Mouse (Mus musculus) ovary, postnatal 10 days (tissue): Measurements from ENCODE around the gene Ankfn1.

ENCODE experiments used
- DNase-seq: peaks from one replicate; pipeline ENCODE4 v3.0.0; 2022; ENCODE audit warnings: low spot score

Ankfn1 gene

DNA sequence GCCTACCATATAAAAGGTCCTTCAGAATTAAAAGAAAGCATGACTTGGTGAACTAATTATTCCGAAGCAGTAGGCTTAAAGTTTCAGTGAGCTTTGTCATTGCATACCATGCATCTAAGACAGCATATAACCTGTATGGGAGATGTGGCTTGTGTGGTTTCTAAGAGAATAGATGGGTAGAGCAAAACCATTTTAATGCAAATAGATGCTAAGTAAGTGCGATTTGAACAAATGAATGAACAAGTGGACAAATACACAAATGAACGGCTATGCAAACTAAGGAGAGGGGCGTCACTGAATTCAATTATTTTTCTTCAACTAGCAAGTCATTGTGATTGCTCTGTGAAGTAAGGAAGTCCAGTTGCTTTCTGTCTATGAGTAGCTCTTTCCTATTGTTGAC is 198.3 kb downstream of the Ankfn1 start:
- no peak for DNase-seq

GRCm38 (mm10) chr11:89574269-89574838 is 203.1 kb downstream of the Ankfn1 start:
- no peak for DNase-seq

- DNase-seq = no peak
These were observed 207.9 kb downstream of the Ankfn1 start for GRCm38 (mm10) chr11:89569391-89570145.

- DNase-seq = no peak
These were observed 209.2 kb downstream of the Ankfn1 start for GRCm38 (mm10) chr11:89568246-89568645.

GRCm38 (mm10) chr11:89551441-89551840 is 226.0 kb downstream of the Ankfn1 start:
- DNase-seq = no peak

GRCm38 (mm10) chr11:89550921-89551320 is 226.5 kb downstream of the Ankfn1 start:
- no peak for DNase-seq

DNA sequence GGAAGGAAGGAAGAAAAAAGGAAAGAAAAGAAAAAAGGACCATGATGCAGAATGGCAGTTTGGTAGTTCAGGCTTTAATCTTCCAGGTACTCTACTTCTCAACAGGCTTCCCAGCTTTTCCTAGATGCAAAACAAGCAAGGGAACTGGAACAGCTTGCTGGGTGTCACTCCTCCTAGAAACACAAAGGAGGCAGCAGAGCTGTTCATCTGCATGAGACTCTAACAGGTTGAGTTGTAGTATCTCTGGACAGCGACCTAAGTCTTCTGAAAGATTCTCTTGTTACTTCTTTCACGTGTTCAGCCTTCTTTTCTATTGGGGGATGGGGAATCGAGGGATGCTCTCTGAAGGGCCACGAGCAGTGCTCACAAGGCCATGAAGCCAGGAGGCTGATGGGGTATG is 228.7 kb downstream of the Ankfn1 start:
- no peak for DNase-seq

DNA sequence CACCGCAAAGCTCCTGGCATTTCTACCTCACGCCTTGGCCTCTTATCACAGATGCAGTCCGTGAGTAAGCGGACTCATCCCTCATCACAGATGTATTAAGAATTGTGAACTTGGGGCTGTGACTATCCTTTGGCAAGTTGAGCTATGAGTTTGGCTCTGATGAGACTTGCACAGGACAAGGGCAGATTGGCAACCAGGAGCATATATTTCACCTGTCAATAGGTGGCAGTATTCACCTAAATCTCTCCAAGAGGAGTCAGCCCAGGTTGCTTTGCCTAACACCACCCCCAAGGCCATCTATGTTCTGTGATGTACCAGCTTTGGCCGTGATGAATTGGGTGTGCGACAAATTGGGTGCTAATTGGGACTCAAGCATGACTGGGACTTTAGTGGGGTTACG is 231.3 kb downstream of the Ankfn1 start:
- no peak for DNase-seq

DNA sequence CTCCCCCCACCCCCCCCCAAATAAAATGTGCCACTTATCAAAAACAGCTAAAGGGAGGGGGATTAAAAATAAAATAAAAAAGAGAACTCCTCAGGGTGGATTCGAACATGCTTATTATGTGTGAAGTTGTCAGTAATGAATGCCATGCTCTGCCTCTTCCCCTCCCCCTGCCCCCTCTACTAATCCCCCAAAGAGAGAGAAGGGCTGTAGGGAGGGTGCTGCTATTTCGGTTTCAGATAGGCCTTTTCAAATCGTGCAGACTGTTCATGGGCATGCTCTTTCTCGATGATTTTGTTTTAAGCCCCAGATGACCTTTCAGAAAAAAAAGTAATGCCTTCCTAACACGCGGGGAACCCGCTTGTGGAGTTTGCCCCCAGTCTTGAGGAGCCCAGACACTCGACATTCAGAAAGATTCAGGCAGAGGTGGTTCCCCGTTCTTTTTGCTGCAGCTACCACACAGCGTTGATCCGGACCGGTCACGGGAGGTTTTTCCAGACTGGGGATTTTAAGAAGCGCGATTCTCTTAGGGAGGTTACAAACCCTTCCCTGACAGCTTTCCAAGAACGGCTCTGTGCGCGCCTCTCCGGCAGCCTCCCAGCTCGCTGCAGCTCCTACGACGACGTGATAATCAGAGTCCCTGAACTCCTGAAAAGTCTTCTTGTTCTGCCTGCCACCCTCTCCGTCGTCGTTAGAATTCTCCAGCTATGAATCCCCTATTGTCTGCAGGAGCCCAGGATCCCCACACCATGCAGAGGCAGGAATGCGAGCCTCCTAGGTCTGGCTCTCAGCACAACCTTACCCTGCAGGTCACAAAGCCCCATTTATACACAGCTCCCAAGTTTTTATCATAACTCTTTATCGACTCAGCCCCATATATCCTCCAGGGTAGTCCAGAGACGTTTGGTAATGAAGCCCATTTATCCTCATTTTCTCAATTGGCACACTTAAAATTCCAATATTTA is 232.3 kb downstream of the Ankfn1 start:
- no peak for DNase-seq

DNA sequence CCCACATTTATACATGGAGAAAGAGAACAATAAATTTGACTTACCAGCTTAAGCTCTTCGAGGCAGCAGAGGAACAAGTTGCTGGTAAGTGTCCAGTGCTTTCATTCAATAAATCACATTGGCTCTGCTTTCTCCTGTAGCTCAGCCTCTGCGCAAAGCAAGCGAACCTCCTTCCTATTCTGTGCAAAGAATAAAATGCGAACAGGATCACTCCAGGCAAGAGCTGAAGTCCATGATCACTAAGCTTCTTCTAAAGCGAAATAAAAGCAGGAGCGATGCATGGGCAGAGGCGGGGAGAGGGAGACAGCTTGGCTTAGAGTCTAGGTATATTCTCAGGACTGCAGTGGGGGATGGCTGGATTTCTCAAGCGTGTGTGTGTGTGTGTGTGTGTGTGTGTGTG is 239.1 kb downstream of the Ankfn1 start:
- no peak for DNase-seq

GRCm38 (mm10) chr11:89527800-89528430 is 249.5 kb downstream of the Ankfn1 start:
- no peak for DNase-seq

- no peak for DNase-seq
These were observed 262.0 kb downstream of the Ankfn1 start for GRCm38 (mm10) chr11:89515501-89515901.

- no peak for DNase-seq
These were observed 268.7 kb downstream of the Ankfn1 start for GRCm38 (mm10) chr11:89508675-89509324.

- no peak for DNase-seq
These were observed 270.7 kb downstream of the Ankfn1 start for GRCm38 (mm10) chr11:89506595-89507245.

GRCm38 (mm10) chr11:89505046-89505445 is 272.4 kb downstream of the Ankfn1 start:
- DNase-seq = no peak

- no peak for DNase-seq
These were observed 275.7 kb downstream of the Ankfn1 start for GRCm38 (mm10) chr11:89501796-89502195.

DNA sequence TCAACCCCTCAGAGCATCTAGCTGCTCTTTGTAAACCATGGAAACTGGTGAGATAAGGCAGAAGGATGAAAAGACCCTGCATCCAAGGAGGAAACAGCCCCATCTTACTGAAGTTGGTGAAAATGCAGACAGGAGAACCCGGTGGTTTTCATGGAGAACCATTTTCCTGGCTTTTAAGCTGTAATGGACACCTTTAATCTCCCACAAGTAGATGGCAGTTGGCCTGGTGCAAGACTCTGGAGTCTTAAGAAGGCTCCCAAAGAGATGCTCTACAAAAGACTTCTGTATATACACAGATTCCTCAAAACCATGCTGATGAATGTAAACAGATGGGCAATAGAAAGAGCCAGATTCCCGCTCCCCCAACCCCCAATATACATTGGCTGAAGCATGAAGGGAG is 276.5 kb downstream of the Ankfn1 start:
- DNase-seq = no peak

- no peak for DNase-seq
These were observed 296.4 kb downstream of the Ankfn1 start for GRCm38 (mm10) chr11:89481084-89481483.

- no peak for DNase-seq
These were observed 300.5 kb downstream of the Ankfn1 start for GRCm38 (mm10) chr11:89476927-89477326.

GRCm38 (mm10) chr11:89476047-89476446 is 301.4 kb downstream of the Ankfn1 start:
- no peak for DNase-seq

DNA sequence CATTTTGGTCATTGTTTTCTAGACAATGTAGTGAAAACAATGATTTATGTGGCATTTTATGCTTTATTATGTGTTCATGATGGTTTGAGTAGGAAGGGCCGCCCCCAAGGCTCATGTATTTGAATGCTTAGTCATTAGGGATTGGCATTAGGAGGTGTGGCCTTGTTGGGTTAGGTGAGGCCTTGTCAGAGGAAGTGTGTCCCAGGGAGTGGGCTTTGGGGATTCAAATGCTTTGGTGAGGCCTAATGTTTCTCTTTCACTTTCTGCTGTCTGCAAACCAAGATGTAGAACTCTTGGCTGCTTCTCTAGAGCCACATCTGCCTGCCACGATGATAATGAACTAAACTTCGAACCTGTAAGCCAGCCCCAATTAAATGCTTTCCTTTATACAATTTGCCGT is 304.6 kb downstream of the Ankfn1 start:
- no peak for DNase-seq
